Mouse (Mus musculus): ENCODE results near the gene Zfp747.
A peak's percentile ranks its signal among the peaks of the same experiment; 100 is the strongest.
"Not testable (repeated sequence)": the region's sequence is repeated elsewhere in the genome, so short reads cannot be mapped to it uniquely, and the experiment has no call there.

GRCm38 (mm10) chr7:127406002-127406987 is 30.4 kb upstream of the Zfp747 start, which contains the start of gene Zfp764:
- not testable (repeated sequence) for TF ChIP-seq POLR2A (IDR thresholded peaks at IDR 0.05; ENCODE audit: low read depth, low read length)
- TF ChIP-seq CTCF (IDR thresholded peaks at IDR 0.05; ENCODE audit: extremely low read depth, insufficient read length, insufficient replicate concordance, low read depth, low read length): peak; percentile 76
